Mouse (Mus musculus) embryonic fibroblast, embryonic 13.5 days (primary cell): ENCODE data around the gene Lcor. TPM values are rescaled to one million over a fixed set of nuclear protein-coding genes. Genes with fewer than 3 reads are reported as not detected.
A peak's percentile ranks its signal among the peaks of the same experiment; 100 is the strongest.

ENCODE experiments used
- H3K27ac ChIP-seq: 2 replicates; pipeline ENCODE4 v1.5.1; 2012; ENCODE audit warnings: low read length, control low read depth, inconsistent platforms; ENCODE audit not compliant: insufficient read depth
- H3K4me1 ChIP-seq: 2 replicates; pipeline ENCODE4 v1.6.1; 2011; ENCODE audit warnings: low read length; ENCODE audit not compliant: control insufficient read depth, insufficient read depth
- H3K4me3 ChIP-seq: 2 replicates; pipeline ENCODE4 v1.5.1; 2011; ENCODE audit warnings: mild to moderate bottlenecking, control low read depth, low read length; ENCODE audit not compliant: insufficient read depth
- CTCF ChIP-seq: IDR thresholded peaks from 2 replicates; pipeline ENCODE4 v1.5.1; 2011; ENCODE audit warnings: mild to moderate bottlenecking, control low read depth, low read length, moderate library complexity, borderline replicate concordance; ENCODE audit not compliant: insufficient read depth
- POLR2A ChIP-seq: IDR thresholded peaks from 2 replicates; pipeline ENCODE4 v1.6.1; 2011; ENCODE audit warnings: low read depth, mild to moderate bottlenecking, control low read depth, low read length, moderate library complexity
- polyA plus RNA-seq: library from polyadenylated mRNA; stranded (reverse); fragments of >200 nt; gene quantifications from 2 replicates; pipeline ENCODE4 v1.2.4, GENCODE M21; 2011; ENCODE audit warnings: low read depth; ENCODE audit not compliant: missing spikeins, insufficient read length

The Lcor gene
- polyA plus RNA-seq, 1 experiment: 8.4 TPM

- no peaks in the 10 kb centered on the region for H3K4me1 ChIP-seq
- H3K27ac ChIP-seq: no peak overlapping the region
- H3K4me3 ChIP-seq: no peak overlapping the region
- TF ChIP-seq CTCF (no peak), POLR2A (no peak)
Measured at GRCm38 (mm10) chr19:41447166-41447565, 35.3 kb upstream of the Lcor start.

GRCm38 (mm10) chr19:41447760-41448159, 34.7 kb upstream of the Lcor start:
- Histone ChIP-seq H3K4me3 (no peak overlapping the region), H3K27ac (no peak overlapping the region), H3K4me1 (no peaks in the 10 kb centered on the region)
- no peak for TF ChIP-seq POLR2A
- no peak for TF ChIP-seq CTCF

- TF ChIP-seq POLR2A (no peak), CTCF (no peak)
- Histone ChIP-seq H3K4me3 (no peak overlapping the region), H3K4me1 (no peaks in the 10 kb centered on the region), H3K27ac (no peak overlapping the region)
Measured at GRCm38 (mm10) chr19:41449415-41450075, 32.9 kb upstream of the Lcor start.

- Histone ChIP-seq H3K4me1 (no peaks in the 10 kb centered on the region), H3K27ac (no peak overlapping the region), H3K4me3 (no peak overlapping the region)
- TF ChIP-seq POLR2A: no peak
- no peak for TF ChIP-seq CTCF
Measured at GRCm38 (mm10) chr19:41452166-41452565, 30.3 kb upstream of the Lcor start.

- TF ChIP-seq CTCF: no peak
- TF ChIP-seq POLR2A: no peak
- H3K27ac ChIP-seq: peak overlapping the region; percentile 75
- H3K4me3 ChIP-seq: no peak overlapping the region
- H3K4me1 ChIP-seq: no peaks in the 10 kb centered on the region
Measured at GRCm38 (mm10) chr19:41454601-41455000, 27.8 kb upstream of the Lcor start.

GRCm38 (mm10) chr19:41455091-41455626, 27.3 kb upstream of the Lcor start:
- no peaks in the 10 kb centered on the region for H3K4me1 ChIP-seq
- no peak for TF ChIP-seq POLR2A
- TF ChIP-seq CTCF: no peak
- H3K4me3 ChIP-seq: no peak overlapping the region
- peak overlapping the region; percentile 82 for H3K27ac ChIP-seq

GRCm38 (mm10) chr19:41457181-41457580, 25.3 kb upstream of the Lcor start:
- no peak overlapping the region for H3K4me3 ChIP-seq
- H3K4me1 ChIP-seq: no peaks in the 10 kb centered on the region
- TF ChIP-seq CTCF (no peak), POLR2A (no peak)
- no peak overlapping the region for H3K27ac ChIP-seq

- TF ChIP-seq POLR2A (no peak), CTCF (no peak)
- no peak overlapping the region for H3K4me3 ChIP-seq
Measured at GRCm38 (mm10) chr19:41462166-41462735, 20.2 kb upstream of the Lcor start.

GRCm38 (mm10) chr19:41463841-41464240, 18.6 kb upstream of the Lcor start:
- TF ChIP-seq CTCF (no peak), POLR2A (no peak)
- no peak overlapping the region for H3K4me3 ChIP-seq
- no peaks in the 10 kb centered on the region for H3K4me1 ChIP-seq

More at GRCm38 (mm10) chr19:41462166-41462735, 20.2 kb upstream of the Lcor start:
- H3K27ac ChIP-seq: no peak overlapping the region
- no peaks in the 10 kb centered on the region for H3K4me1 ChIP-seq

GRCm38 (mm10) chr19:41466475-41466874, 16.0 kb upstream of the Lcor start:
- H3K27ac ChIP-seq: no peak overlapping the region
- no peaks in the 10 kb centered on the region for H3K4me1 ChIP-seq
- H3K4me3 ChIP-seq: no peak overlapping the region
- TF ChIP-seq POLR2A (no peak), CTCF (no peak)

More at GRCm38 (mm10) chr19:41463841-41464240, 18.6 kb upstream of the Lcor start:
- H3K27ac ChIP-seq: no peak overlapping the region
